Mouse (Mus musculus): ENCODE results near the gene Kifc5b. TPM values are rescaled to one million over a fixed set of nuclear protein-coding genes. Genes with fewer than 3 reads are reported as not detected.

Gene Kifc5b
- 5.4 and 5.5 TPM in 2 replicates for polyA plus RNA-seq (2016; fragmentation: Nextera tagmentation; extraction: Ambion mirVana)

DNA sequence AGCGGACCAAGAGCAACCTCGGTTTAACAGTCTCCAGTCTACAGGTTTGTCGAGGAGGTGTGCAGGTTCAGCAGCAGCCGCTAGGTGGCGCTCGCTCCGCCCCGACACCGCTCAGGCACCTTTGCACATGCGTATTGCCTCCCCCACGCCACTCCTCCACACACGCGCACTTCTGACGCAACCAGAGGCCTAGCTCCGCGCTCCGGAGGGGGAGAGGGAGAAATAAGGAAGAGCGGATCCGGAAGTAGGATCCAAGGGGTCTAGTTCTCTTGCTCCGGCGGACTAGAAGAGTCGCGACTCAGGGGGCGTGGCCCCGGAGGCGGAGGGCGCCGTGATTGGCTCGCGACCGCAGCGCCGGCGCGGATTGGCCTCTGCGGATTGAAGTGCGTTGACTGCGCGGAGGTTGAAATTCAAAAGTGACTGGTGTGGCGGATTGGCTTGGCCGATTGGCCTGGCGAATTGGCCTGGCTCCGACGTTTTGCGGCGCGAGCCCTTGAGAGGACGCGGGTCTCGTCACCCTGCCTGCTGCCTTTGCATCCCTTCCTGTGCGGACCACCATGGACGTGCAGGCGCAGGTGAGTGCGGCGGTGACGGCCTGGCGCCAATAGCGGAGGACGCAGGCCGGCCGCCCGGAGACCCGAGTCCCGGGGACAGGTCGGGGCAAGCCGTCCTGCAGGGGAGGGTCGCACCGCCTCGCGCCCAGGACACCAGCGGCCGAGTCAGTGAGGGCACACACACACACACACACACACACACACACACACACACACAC is at the start of gene Kifc5b:
Kifc5b (plus strand) TSS at position 381 of the 772 bp plus-strand sequence.
- WGBS, result under 1% methylated on average over 70 of the region's 72 CpGs
- Histone ChIP-seq H3K27ac (peak within 1 kb of the TSS; percentile 35; the same call in 1 of the 2 replicates), H3K4me3 (peak within 1 kb of the TSS; percentile 72), H3K4me1 (peaks cover 7% of the 10 kb centered on the region), H3K4me2 (replicated peaks) (peak within 1 kb of the TSS; percentile 80), H3K27me3 (no peaks in the 10 kb centered on the region), H3K36me3 (peaks cover 8% of the 10 kb centered on the region; the same call in 1 of the 2 replicates), H3K9ac (peak within 1 kb of the TSS; percentile 68), H3K9me3 (replicated peaks) (0 out of 2 replicates have a peak, but pooled peaks cover 5% of the 10 kb centered on the region)
- ATAC-seq (ENCODE audit: low FRiP score), result peak; percentile 99

DNA sequence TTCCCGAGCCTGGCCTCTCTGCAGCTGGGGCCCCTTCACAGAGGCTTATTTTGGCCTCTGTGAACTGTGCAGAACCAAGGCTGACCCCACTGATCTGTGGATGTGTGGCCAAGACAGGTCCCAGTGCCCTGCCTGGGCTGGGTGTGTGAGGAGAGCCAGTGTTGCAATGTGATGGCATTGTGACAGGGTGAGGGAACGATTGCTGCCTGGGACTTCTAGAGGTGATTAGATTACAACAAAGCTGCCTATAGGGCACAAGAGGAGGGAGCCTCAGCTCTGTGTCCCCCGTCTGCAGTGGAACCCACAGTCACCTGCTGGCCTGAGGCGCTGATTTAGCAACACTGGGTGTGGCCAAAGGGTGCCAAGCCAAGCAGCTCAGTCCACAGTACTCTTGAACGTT is 48.1 kb upstream of the Kifc5b start:
- Histone ChIP-seq H3K9me3 (replicated peaks) (no peaks in the 10 kb centered on the region), H3K36me3 (no peaks in the 10 kb centered on the region), H3K27ac (no peak overlapping the region), H3K27me3 (0 out of 2 replicates have a peak, but pooled peaks cover 3% of the 10 kb centered on the region), H3K4me1 (no peaks in the 10 kb centered on the region), H3K4me2 (replicated peaks) (no peak overlapping the region), H3K4me3 (no peak overlapping the region), H3K9ac (no peak overlapping the region)
- WGBS, result 31% methylated on average over 5 of the region's 5 CpGs
- no peak for ATAC-seq (ENCODE audit: low FRiP score)

DNA sequence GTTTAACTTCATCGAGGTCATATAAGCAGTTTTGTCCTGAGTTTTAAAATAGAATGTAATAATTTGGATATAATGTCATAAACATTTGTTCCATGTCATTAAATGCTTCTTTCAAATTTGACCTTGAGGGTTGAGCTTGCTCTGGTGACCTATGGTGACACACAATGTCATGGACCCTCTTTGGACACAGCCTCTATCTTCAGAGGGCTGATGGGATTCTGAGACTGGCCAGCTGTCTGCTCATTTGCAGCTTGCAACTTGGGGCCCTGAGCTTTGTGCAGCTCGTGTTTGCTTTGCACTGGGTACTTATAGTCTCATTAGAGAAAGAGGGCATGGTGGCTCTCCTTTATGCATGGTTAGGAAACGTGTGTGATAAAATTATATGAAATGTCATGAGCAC is 44.0 kb upstream of the Kifc5b start:
- WGBS, result 75% methylated on average over 3 of the region's 3 CpGs
- Histone ChIP-seq H3K27ac (no peak overlapping the region), H3K4me2 (replicated peaks) (no peak overlapping the region), H3K4me1 (no peaks in the 10 kb centered on the region), H3K27me3 (0 out of 2 replicates have a peak, but pooled peaks cover 3% of the 10 kb centered on the region), H3K36me3 (no peaks in the 10 kb centered on the region), H3K9ac (no peak overlapping the region), H3K9me3 (replicated peaks) (no peaks in the 10 kb centered on the region), H3K4me3 (no peak overlapping the region)
- ATAC-seq (ENCODE audit: low FRiP score), result no peak

DNA sequence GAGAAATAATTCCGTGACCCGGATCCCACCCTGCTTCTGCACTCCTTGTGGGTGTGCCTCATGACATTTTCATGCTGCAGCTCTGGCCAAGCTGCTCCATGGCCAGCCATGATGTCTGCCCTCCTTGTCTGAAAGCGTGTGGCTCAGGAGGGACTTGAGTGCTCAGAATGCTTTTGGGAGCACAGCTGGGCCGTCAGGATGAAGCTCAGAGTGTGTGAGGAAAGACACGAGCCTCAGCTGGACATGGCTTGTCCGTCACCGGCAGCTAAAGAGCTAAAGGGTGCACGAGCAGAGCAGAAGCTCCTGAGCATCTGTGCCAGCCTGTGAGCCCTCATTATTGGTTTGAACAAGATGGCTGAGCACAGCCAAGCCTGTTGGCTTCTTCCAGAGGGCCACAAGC is 43.4 kb upstream of the Kifc5b start:
- WGBS, result 77% methylated on average over 8 of the region's 8 CpGs

DNA sequence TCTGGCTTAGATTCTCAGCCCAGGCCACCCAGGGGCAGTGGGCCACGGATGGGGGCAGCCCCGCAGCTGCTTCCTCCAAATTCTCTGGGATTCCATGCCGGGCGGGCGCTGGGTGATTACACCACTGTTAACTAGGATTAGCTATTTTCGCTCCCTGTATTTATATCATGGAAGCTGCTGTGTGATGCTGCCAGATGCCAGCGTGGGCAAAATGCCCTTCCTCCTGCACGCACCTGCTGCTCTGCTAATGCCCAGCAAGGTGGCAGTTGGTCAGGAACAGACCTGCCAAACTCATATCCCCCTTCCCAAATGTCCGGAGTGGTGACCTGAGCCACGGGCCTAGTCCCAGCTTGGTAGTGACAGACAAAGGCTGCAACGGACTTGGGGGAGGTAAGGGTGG is 42.3 kb upstream of the Kifc5b start:
- Histone ChIP-seq H3K9me3 (replicated peaks) (no peaks in the 10 kb centered on the region), H3K4me2 (replicated peaks) (no peak overlapping the region), H3K36me3 (no peaks in the 10 kb centered on the region), H3K9ac (no peak overlapping the region), H3K4me3 (no peak overlapping the region), H3K27me3 (no peaks in the 10 kb centered on the region), H3K4me1 (no peaks in the 10 kb centered on the region), H3K27ac (no peak overlapping the region)
- WGBS, result 72% methylated on average over 11 of the region's 11 CpGs
- ATAC-seq (ENCODE audit: low FRiP score), result no peak

More for the DNA sequence above, 43.4 kb upstream of the Kifc5b start:
- Histone ChIP-seq H3K4me3 (no peak overlapping the region), H3K9ac (no peak overlapping the region), H3K9me3 (replicated peaks) (no peaks in the 10 kb centered on the region), H3K27ac (no peak overlapping the region), H3K4me1 (no peaks in the 10 kb centered on the region), H3K4me2 (replicated peaks) (no peak overlapping the region), H3K36me3 (no peaks in the 10 kb centered on the region), H3K27me3 (0 out of 2 replicates have a peak, but pooled peaks cover 3% of the 10 kb centered on the region)
- ATAC-seq (ENCODE audit: low FRiP score), result no peak

DNA sequence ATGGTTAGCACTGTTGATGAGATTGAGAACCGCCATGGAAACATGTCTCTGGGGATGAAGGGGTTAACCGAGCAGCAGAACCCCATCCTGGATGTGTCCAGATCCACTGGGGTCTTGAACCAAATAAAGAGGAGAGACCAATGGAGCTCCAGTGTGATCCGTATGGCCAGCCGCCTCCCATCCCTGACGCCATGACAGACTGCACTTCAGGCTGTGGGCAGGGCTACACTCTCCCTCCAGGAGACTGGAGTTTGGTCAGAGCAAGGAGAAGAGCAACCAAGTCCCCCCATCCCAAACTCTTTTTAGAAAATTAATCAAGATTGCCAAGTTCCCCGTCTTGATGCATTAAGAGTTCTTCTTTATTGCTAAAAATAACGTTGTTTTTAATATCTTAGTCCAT is 39.0 kb upstream of the Kifc5b start:
- no peak overlapping the region for H3K4me3 ChIP-seq
- ATAC-seq (ENCODE audit: low FRiP score), result no peak
- no peaks in the 10 kb centered on the region for H3K36me3 ChIP-seq
- H3K27me3 ChIP-seq, result no peaks in the 10 kb centered on the region
- WGBS, result 81% methylated on average over 7 of the region's 7 CpGs
- H3K4me1 ChIP-seq, result no peaks in the 10 kb centered on the region
- H3K4me2 ChIP-seq (replicated peaks), result no peak overlapping the region
- no peak overlapping the region for H3K9ac ChIP-seq
- no peak overlapping the region for H3K27ac ChIP-seq
- H3K9me3 ChIP-seq (replicated peaks), result no peaks in the 10 kb centered on the region

DNA sequence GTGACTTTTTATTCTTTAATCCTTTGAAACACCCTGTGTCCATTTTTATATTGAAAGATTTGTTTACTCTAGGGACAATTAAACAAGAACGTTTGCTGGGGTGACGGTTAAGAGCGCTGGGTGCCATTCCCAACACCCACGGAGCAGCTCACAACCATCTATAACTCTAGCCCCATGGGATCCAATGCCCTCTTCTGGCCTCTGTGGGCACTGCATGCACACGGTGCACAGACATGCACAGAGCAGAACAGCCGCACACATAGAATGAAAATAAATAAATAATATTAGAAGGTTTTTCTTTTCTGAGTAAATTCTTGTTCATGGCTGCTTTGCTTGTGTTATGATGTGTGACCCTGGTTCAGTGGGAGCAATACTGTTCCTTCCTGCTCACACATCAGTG is 37.7 kb upstream of the Kifc5b start:
- Histone ChIP-seq H3K9ac (no peak overlapping the region), H3K27ac (no peak overlapping the region), H3K4me3 (no peak overlapping the region), H3K27me3 (0 out of 2 replicates have a peak, but pooled peaks cover 4% of the 10 kb centered on the region), H3K36me3 (no peaks in the 10 kb centered on the region), H3K4me2 (replicated peaks) (no peak overlapping the region), H3K9me3 (replicated peaks) (no peaks in the 10 kb centered on the region), H3K4me1 (no peaks in the 10 kb centered on the region; the same call in 1 of the 2 replicates)
- 88% methylated on average over 6 of the region's 6 CpGs for WGBS
- ATAC-seq (ENCODE audit: low FRiP score), result no peak

DNA sequence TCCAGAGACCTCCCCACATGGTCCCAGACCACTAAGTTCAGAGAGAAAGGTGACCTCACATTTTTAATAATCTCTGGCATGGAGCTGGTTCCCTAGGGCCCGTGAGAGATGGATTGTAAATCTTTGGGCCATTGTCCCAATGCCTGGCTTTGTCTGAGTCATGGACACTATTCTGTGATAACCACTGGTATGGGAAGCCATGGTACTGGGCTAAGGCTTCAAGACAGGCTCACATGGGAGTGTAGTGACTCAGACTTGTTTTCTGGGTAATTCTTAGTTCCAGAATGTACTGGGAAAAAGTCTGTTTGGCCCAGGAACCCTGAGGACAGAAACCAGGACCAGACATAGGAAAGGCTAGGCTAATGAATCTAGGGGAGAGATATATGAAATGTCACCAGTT is 34.2 kb upstream of the Kifc5b start:
- H3K27ac ChIP-seq, result no peak overlapping the region
- no peak overlapping the region for H3K9ac ChIP-seq
- peaks cover 15% of the 10 kb centered on the region for H3K4me1 ChIP-seq
- H3K27me3 ChIP-seq, result peaks cover 20% of the 10 kb centered on the region
- no peaks in the 10 kb centered on the region for H3K9me3 ChIP-seq (replicated peaks)
- no peaks in the 10 kb centered on the region for H3K36me3 ChIP-seq
- no peak overlapping the region for H3K4me2 ChIP-seq (replicated peaks)
- H3K4me3 ChIP-seq, result no peak overlapping the region
- ATAC-seq (ENCODE audit: low FRiP score), result no peak
- WGBS, result 80% methylated on average over 1 of the region's 1 CpGs

DNA sequence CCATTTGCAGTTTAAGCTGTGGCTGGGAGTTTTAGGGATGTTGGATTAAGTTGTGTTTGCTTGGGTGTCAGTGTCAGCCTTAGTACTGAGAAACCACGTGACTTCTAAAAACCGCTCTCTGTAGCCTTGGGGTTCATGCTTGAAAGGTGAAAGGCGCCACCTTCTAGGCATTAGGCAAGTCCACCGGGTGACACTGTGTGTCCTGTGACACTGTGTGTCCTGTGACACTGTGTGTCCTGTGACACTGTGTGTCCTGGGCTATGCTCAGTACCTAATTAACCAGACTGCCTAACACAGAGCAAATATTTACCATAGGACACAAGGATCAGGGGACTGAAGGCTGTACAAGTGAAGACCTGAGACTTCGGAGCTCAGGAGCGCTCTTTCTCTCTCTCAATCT is 33.3 kb upstream of the Kifc5b start:
- Histone ChIP-seq H3K9ac (no peak overlapping the region), H3K36me3 (no peaks in the 10 kb centered on the region), H3K27me3 (peaks cover 20% of the 10 kb centered on the region), H3K4me2 (replicated peaks) (no peak overlapping the region), H3K4me1 (peaks cover 15% of the 10 kb centered on the region), H3K9me3 (replicated peaks) (no peaks in the 10 kb centered on the region), H3K27ac (no peak overlapping the region), H3K4me3 (no peak overlapping the region)
- no peak for ATAC-seq (ENCODE audit: low FRiP score)
- WGBS, result 88% methylated on average over 6 of the region's 6 CpGs

DNA sequence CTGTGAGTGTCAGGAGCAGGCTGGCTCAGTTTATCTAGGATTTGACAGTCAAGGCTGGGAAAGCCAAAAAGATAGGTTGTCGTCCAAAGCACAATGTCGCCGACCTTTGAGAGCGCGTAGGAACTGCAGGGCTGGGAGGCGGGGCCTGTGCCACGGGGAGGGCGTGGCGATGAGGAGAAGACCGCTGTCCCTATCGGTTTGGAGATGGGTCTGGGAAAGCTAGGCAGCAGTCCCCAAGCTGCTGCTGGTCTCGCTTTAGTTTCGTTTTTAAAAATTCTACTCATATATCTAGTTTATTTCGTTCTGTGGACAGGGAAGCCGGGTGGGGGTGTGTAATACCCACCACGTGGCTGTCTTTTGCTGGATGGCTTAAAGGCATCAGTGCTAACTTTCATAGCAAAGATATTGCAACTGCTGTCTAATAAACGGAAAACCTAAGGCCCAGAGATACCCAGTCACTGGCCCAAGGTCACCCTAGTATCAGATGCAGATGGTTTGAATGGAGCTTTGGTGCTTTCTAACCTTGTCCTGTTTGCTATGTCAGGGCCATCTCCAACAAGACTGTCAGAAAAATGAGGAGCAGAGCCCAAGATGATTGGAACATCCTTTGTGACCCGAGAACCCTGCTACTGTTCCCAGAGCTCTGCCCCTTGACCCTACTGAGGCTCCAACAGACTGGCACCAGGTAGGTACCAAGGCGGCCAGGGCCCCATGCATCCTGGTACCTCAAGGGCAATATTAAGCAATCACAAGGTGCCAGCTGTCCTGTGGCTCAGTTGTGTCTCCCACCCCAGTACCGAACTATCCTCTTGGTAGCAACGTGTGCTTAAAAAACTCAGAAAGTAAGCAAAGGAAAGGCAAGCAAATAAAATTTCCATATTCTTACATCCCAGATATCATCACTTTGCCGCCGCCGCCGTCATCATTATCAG is 31.6 kb upstream of the Kifc5b start:
- peaks cover 20% of the 10 kb centered on the region for H3K27me3 ChIP-seq
- H3K4me1 ChIP-seq, result peaks cover 15% of the 10 kb centered on the region
- H3K4me2 ChIP-seq (replicated peaks), result peak overlapping the region; percentile 47
- no peak for ATAC-seq (ENCODE audit: low FRiP score)
- H3K27ac ChIP-seq, result no peak overlapping the region
- H3K36me3 ChIP-seq, result no peaks in the 10 kb centered on the region
- H3K9ac ChIP-seq, result peak overlapping the region; percentile 37; the same call in 1 of the 2 replicates
- peak overlapping the region; percentile 20 for H3K4me3 ChIP-seq
- no peaks in the 10 kb centered on the region for H3K9me3 ChIP-seq (replicated peaks)
- 23% methylated on average over 25 of the region's 25 CpGs for WGBS

DNA sequence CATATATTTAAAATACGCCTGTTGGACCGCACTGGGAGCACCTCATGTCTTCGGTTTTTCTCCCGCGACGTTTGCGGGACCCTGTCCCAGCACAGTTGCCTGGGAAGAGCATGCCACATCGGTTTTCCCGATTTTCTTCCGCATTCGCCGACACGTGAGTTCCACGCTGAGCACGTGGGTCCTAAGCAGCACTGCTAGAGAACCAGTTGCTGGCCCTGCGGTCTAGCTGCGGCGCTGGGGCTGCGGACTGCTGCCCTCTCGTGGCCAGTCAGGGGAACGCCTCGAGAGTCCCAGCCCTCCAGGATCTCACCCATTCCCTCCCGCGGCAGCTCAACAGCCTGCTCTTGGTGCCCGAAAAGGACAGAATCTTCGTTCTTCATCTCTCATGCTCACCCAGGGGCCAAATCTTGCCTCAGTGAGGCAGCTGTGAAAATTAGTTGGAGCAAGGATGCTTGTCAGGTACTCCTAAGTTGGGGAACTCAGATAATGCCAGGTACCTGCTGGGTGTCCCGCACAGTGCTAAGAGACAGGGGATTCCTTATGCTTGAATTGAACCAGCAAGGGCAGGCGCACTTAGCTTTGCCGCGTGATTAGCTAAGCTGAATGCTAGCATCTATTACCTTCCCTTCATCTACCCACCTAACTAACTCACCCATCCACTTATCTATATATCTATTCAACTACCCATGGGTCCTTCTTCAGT is 30.7 kb upstream of the Kifc5b start:
- Histone ChIP-seq H3K9me3 (replicated peaks) (no peaks in the 10 kb centered on the region), H3K27ac (no peak overlapping the region), H3K9ac (no peak overlapping the region; the same call in 1 of the 2 replicates), H3K27me3 (peaks cover 20% of the 10 kb centered on the region), H3K36me3 (no peaks in the 10 kb centered on the region), H3K4me2 (replicated peaks) (peak overlapping the region; percentile 47), H3K4me3 (peak overlapping the region; percentile 20), H3K4me1 (peaks cover 15% of the 10 kb centered on the region)
- peak; percentile 78 for ATAC-seq (ENCODE audit: low FRiP score)
- 13% methylated on average over 30 of the region's 30 CpGs for WGBS

DNA sequence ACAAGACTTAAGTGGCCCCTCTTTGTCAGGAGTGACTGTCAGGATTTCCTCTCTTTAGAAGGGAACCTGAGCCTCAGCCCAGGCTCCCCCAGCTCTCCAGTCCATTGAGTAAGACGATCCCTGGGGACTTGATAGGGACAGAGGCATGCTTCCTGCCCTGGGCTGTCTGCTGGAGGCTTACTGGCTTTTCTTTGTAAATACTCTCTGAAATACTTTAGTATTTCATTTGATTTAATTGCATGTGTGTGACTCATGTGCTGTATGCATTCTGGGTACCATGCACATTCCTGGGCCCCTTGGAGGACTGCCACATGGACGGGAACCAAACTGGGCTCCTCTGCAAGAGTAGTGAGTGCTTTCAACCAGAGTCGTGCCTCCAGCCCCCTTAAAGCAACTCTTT is 29.0 kb upstream of the Kifc5b start:
- Histone ChIP-seq H3K36me3 (no peaks in the 10 kb centered on the region), H3K4me1 (peaks cover 22% of the 10 kb centered on the region), H3K4me3 (no peak overlapping the region), H3K4me2 (replicated peaks) (no peak overlapping the region), H3K27me3 (peaks cover 20% of the 10 kb centered on the region), H3K27ac (no peak overlapping the region), H3K9me3 (replicated peaks) (no peaks in the 10 kb centered on the region), H3K9ac (no peak overlapping the region)
- WGBS, result 34% methylated on average over 3 of the region's 3 CpGs
- no peak for ATAC-seq (ENCODE audit: low FRiP score)

Measured in hindbrain, embryonic 12.5 days (tissue).